Mouse (Mus musculus): ENCODE data around the gene Gtf2e1.

GRCm38 (mm10) chr16:37566107-37566506 lies 26.5 kb upstream of the Gtf2e1 start:
- TF ChIP-seq POLR2A (IDR thresholded peaks at IDR 0.05; ENCODE audit: low read depth, low read length): no peak
- no peak for TF ChIP-seq EP300 (IDR thresholded peaks at IDR 0.05; ENCODE audit: low read length)
- TF ChIP-seq SMC3 (IDR thresholded peaks at IDR 0.05; ENCODE audit: low read depth, low read length): no peak
- TF ChIP-seq BHLHE40 (IDR thresholded peaks at IDR 0.05; ENCODE audit: low read depth, low read length): no peak
- no peak for TF ChIP-seq CTCF (conservative IDR thresholded peaks at IDR 0.05 in 1 of 2, IDR thresholded peaks at IDR 0.05 in 1 of 2; ENCODE audit: low read depth in 2 of 2, low read length in 2 of 2)
- no peak for TF ChIP-seq CHD2 (IDR thresholded peaks at IDR 0.05; ENCODE audit: low read length)
- TF ChIP-seq RAD21 (IDR thresholded peaks at IDR 0.05; ENCODE audit: low read depth, low read length): no peak
- TF ChIP-seq ZMIZ1 (IDR thresholded peaks at IDR 0.05; ENCODE audit: low read depth, low read length): no peak
- no peak for TF ChIP-seq GABPA (IDR thresholded peaks at IDR 0.05; ENCODE audit: insufficient replicate concordance, low read depth, low read length)
- TF ChIP-seq UBTF (IDR thresholded peaks at IDR 0.05; ENCODE audit: low read depth, low read length): no peak
- TF ChIP-seq USF1 (IDR thresholded peaks at IDR 0.05; ENCODE audit: low read depth, low read length): no peak
- TF ChIP-seq HCFC1 (IDR thresholded peaks at IDR 0.05; ENCODE audit: low read depth, low read length): no peak
